Mouse (Mus musculus): ENCODE results near the gene Cenpt.

Gene Cenpt

GRCm38 (mm10) chr8:105807766-105808165 lies 45.3 kb downstream of the Cenpt start:
- DNase-seq (ENCODE audit: low read depth in 2 of 2, low spot score in 2 of 2): no peak

- no peak for DNase-seq (ENCODE audit: low read depth in 2 of 2, low spot score in 2 of 2)
These were observed 47.1 kb downstream of the Cenpt start for GRCm38 (mm10) chr8:105805964-105806363.

- no peak for DNase-seq (ENCODE audit: low read depth in 2 of 2, low spot score in 2 of 2)
These were observed 47.7 kb downstream of the Cenpt start for GRCm38 (mm10) chr8:105805346-105805745.

GRCm38 (mm10) chr8:105804797-105805196 lies 48.3 kb downstream of the Cenpt start:
- DNase-seq (ENCODE audit: low read depth in 2 of 2, low spot score in 2 of 2): no peak

- no peak for DNase-seq (ENCODE audit: low read depth in 2 of 2, low spot score in 2 of 2)
These were observed 51.7 kb downstream of the Cenpt start for GRCm38 (mm10) chr8:105801153-105801904.

- no peak for DNase-seq (ENCODE audit: low read depth in 2 of 2, low spot score in 2 of 2)
These were observed 53.8 kb downstream of the Cenpt start for GRCm38 (mm10) chr8:105799091-105799812.

- no peak for DNase-seq (ENCODE audit: low read depth in 2 of 2, low spot score in 2 of 2)
These were observed 54.7 kb downstream of the Cenpt start for GRCm38 (mm10) chr8:105798408-105798807.

- no peak for DNase-seq (ENCODE audit: low read depth in 2 of 2, low spot score in 2 of 2)
These were observed 57.3 kb downstream of the Cenpt start for GRCm38 (mm10) chr8:105795785-105796184.
